Mouse (Mus musculus) heart, postnatal 0 days (tissue): Measurements from ENCODE around the gene Tcf3. TPM values are rescaled to one million over a fixed set of nuclear protein-coding genes. Genes with fewer than 3 reads are reported as not detected.

ENCODE experiments used
- ATAC-seq: fragments of 200-750 bp; cut with Nextera tagmentation; 2 replicates; pipeline ENCODE4 v1.8.0; 2017; ENCODE audit warnings: low read depth, moderate number of reproducible peaks, moderate library complexity; ENCODE audit not compliant: insufficient read depth
- DNase-seq: peaks from one replicate; pipeline ENCODE4 v3.0.0-alpha.2; 2016; ENCODE audit warnings: low spot score
- H3K27ac ChIP-seq: fragments of 300-500 bp; sonication (generic); 2 replicates; pipeline ENCODE4 v1.5.1; 2014; ENCODE audit warnings: low read depth, mild to moderate bottlenecking
- H3K27me3 ChIP-seq: fragments of 300-500 bp; sonication (generic); 2 replicates; pipeline ENCODE4 v1.6.1; 2014; ENCODE audit warnings: low read length, mixed read lengths; ENCODE audit not compliant: control insufficient read depth, insufficient read depth
- H3K36me3 ChIP-seq: fragments of 300-500 bp; sonication (generic); replicated peaks from 2 replicates; pipeline ENCODE4 v1.6.1; 2014; ENCODE audit warnings: low read length, mixed read lengths; ENCODE audit not compliant: control insufficient read depth, insufficient read depth
- H3K4me1 ChIP-seq: fragments of 300-500 bp; sonication (generic); 2 replicates; pipeline ENCODE4 v1.6.1; 2014; ENCODE audit warnings: antibody characterized with exemption; ENCODE audit not compliant: control insufficient read depth, insufficient read depth
- H3K4me2 ChIP-seq: fragments of 300-500 bp; sonication (generic); 2 replicates; pipeline ENCODE4 v1.6.1; 2014; ENCODE audit warnings: low read depth, mild to moderate bottlenecking, low read length, moderate library complexity
- H3K4me3 ChIP-seq: fragments of 300-500 bp; sonication (generic); 2 replicates; pipeline ENCODE4 v1.5.1; 2014; ENCODE audit warnings: low read depth, low read length
- H3K9ac ChIP-seq: fragments of 300-500 bp; sonication (generic); replicated peaks from 2 replicates; pipeline ENCODE4 v1.6.1; 2014; ENCODE audit warnings: low read depth, low read length, mixed read lengths
- H3K9me3 ChIP-seq: fragments of 300-500 bp; sonication (generic); replicated peaks from 2 replicates; pipeline ENCODE4 v1.6.1; 2016; ENCODE audit warnings: low read length; ENCODE audit not compliant: control insufficient read depth
- CTCF ChIP-seq: IDR thresholded peaks from 2 replicates; pipeline ENCODE4 v1.5.1; 2016; ENCODE audit warnings: antibody characterized with exemption, control low read depth, low read depth
- EP300 ChIP-seq: IDR thresholded peaks from 2 replicates; pipeline ENCODE4 v1.6.1; 2016; ENCODE audit warnings: antibody characterized with exemption, low read depth
- WGBS: fragments of 180-500 bp; shearing (Covaris S2); extraction: QIAGEN DNeasy Blood & Tissue Kit; methylation state at CpG from one replicate; pipeline ENCODE4 v1.1.7; 2014; 5-methylcytosine and 5-hydroxymethylcytosine counted together
- polyA plus RNA-seq: library from polyadenylated mRNA; unstranded; fragments of >200 nt; fragmentation: Nextera tagmentation; extraction: Ambion mirVana; gene quantifications from 2 replicates; pipeline ENCODE4 v1.2.1, GENCODE M21; 2015
- total RNA-seq: library from RNA; depleted of rRNA; stranded (reverse); fragments of >200 nt; gene quantifications from 2 replicates; pipeline ENCODE4 v1.2.3, GENCODE M21; 2014; ENCODE audit warnings: low replicate concordance

Gene Tcf3
- total and polyA plus RNA-seq, 2 experiments from 2014 or later = 20.6 to 77.8 TPM

- no peak for ATAC-seq
- Histone ChIP-seq H3K27me3 (0 out of 2 replicates have a peak, but pooled peaks cover 8% of the 10 kb centered on the region), H3K4me2 (no peak overlapping the region), H3K4me1 (no peaks in the 10 kb centered on the region), H3K9ac (no peak overlapping the region), H3K27ac (no peak overlapping the region), H3K36me3 (no peaks in the 10 kb centered on the region), H3K4me3 (no peak overlapping the region), H3K9me3 (no peaks in the 10 kb centered on the region)
- no peak for TF ChIP-seq CTCF
- no peak for TF ChIP-seq EP300
- no peak for DNase-seq
- 70% methylated on average over 6 of the region's 6 CpGs for WGBS
These were observed 60.7 kb downstream of the Tcf3 start for GRCm38 (mm10) chr10:80372706-80373105.

GRCm38 (mm10) chr10:80371983-80372382 is 61.5 kb downstream of the Tcf3 start:
- Histone ChIP-seq H3K27ac (no peak overlapping the region), H3K9me3 (no peaks in the 10 kb centered on the region), H3K4me1 (no peaks in the 10 kb centered on the region), H3K27me3 (0 out of 2 replicates have a peak, but pooled peaks cover 8% of the 10 kb centered on the region), H3K9ac (no peak overlapping the region), H3K36me3 (no peaks in the 10 kb centered on the region), H3K4me3 (no peak overlapping the region), H3K4me2 (no peak overlapping the region)
- no peak for DNase-seq
- 61% methylated on average over 9 of the region's 9 CpGs for WGBS
- ATAC-seq = no peak
- TF ChIP-seq EP300 = no peak
- no peak for TF ChIP-seq CTCF

GRCm38 (mm10) chr10:80371411-80371966 is 62.0 kb downstream of the Tcf3 start:
- Histone ChIP-seq H3K27me3 (0 out of 2 replicates have a peak, but pooled peaks cover 8% of the 10 kb centered on the region), H3K9me3 (no peaks in the 10 kb centered on the region), H3K4me1 (no peaks in the 10 kb centered on the region), H3K4me3 (no peak overlapping the region), H3K36me3 (no peaks in the 10 kb centered on the region), H3K4me2 (no peak overlapping the region), H3K27ac (no peak overlapping the region), H3K9ac (no peak overlapping the region)
- 7% methylated on average over 12 of the region's 12 CpGs for WGBS
- ATAC-seq = no peak
- no peak for TF ChIP-seq EP300
- TF ChIP-seq CTCF = no peak
- no peak for DNase-seq

- H3K27me3 ChIP-seq = 0 out of 2 replicates have a peak, but pooled peaks cover 12% of the 10 kb centered on the region
- H3K9me3 ChIP-seq = no peaks in the 10 kb centered on the region
- DNase-seq (no peak), ATAC-seq (no peak)
- no peak overlapping the region for H3K4me2 ChIP-seq
- H3K36me3 ChIP-seq = no peaks in the 10 kb centered on the region
- H3K4me3 ChIP-seq = no peak overlapping the region
- no peak overlapping the region for H3K27ac ChIP-seq
- no peaks in the 10 kb centered on the region for H3K4me1 ChIP-seq
- H3K9ac ChIP-seq = no peak overlapping the region
- no peak for TF ChIP-seq CTCF
- TF ChIP-seq EP300 = no peak
- 78% methylated on average over 21 of the region's 21 CpGs for WGBS
These were observed 63.3 kb downstream of the Tcf3 start for GRCm38 (mm10) chr10:80369995-80370747.

- DNase-seq (no peak), ATAC-seq (no peak)
- H3K27ac ChIP-seq = no peak overlapping the region
- no peak overlapping the region for H3K4me3 ChIP-seq
- H3K4me1 ChIP-seq = no peaks in the 10 kb centered on the region
- H3K27me3 ChIP-seq = peaks cover 23% of the 10 kb centered on the region
- H3K36me3 ChIP-seq = no peaks in the 10 kb centered on the region
- no peaks in the 10 kb centered on the region for H3K9me3 ChIP-seq
- no peak overlapping the region for H3K4me2 ChIP-seq
- TF ChIP-seq EP300 (no peak), CTCF (no peak)
- WGBS = 86% methylated on average over 6 of the region's 6 CpGs
- no peak overlapping the region for H3K9ac ChIP-seq
These were observed 65.1 kb downstream of the Tcf3 start for GRCm38 (mm10) chr10:80368392-80368791.

GRCm38 (mm10) chr10:80367954-80368353 is 65.5 kb downstream of the Tcf3 start:
- TF ChIP-seq CTCF (no peak), EP300 (no peak)
- Histone ChIP-seq H3K9ac (no peak overlapping the region), H3K27ac (no peak overlapping the region), H3K9me3 (no peaks in the 10 kb centered on the region), H3K27me3 (peaks cover 22% of the 10 kb centered on the region), H3K4me2 (no peak overlapping the region), H3K4me1 (no peaks in the 10 kb centered on the region), H3K4me3 (no peak overlapping the region), H3K36me3 (no peaks in the 10 kb centered on the region)
- ATAC-seq = no peak
- 50% methylated on average over 5 of the region's 5 CpGs for WGBS
- DNase-seq = no peak
